Mouse (Mus musculus) heart, adult 2 months (tissue): ENCODE results near the gene Svip.

ENCODE experiments used
- CTCF ChIP-seq: fragments of 200-600 bp; IDR thresholded peaks from 2 replicates; pipeline ENCODE4 v1.8.1; 2022; ENCODE audit warnings: antibody characterized with exemption, mild to moderate bottlenecking, moderate library complexity
- EP300 ChIP-seq: fragments of 200-500 bp; IDR thresholded peaks from 2 replicates; pipeline ENCODE4 v1.6.1; 2011; ENCODE audit warnings: low read depth, low read length, control low read depth; ENCODE audit not compliant: insufficient read depth
- POLR2A ChIP-seq: fragments of 200-500 bp; IDR thresholded peaks from 2 replicates; pipeline ENCODE4 v1.6.1; 2011; ENCODE audit warnings: mild to moderate bottlenecking, low read depth, low read length, control low read depth; ENCODE audit not compliant: insufficient read depth

GRCm38 (mm10) chr7:51957766-51958165 is 48.1 kb downstream of the Svip start:
- no peak for TF ChIP-seq CTCF
- no peak for TF ChIP-seq POLR2A
- TF ChIP-seq EP300, result no peak
